Mouse (Mus musculus) ES-Bruce4 (cell line): ENCODE measurements around the gene 2010300C02Rik.

Source experiments
- CTCF ChIP-seq: IDR thresholded peaks from one replicate; pipeline ENCODE4 v1.8.1; 2011; ENCODE audit warnings: low read depth, low read length
- EP300 ChIP-seq: IDR thresholded peaks from 2 replicates; pipeline ENCODE4 v1.6.1; 2011; ENCODE audit warnings: low read depth, low read length; ENCODE audit not compliant: insufficient read depth
- POLR2A ChIP-seq: IDR thresholded peaks from one replicate; pipeline ENCODE4 v1.8.1; 2011; ENCODE audit warnings: low read length; ENCODE audit not compliant: insufficient read depth

GRCm38 (mm10) chr1:37738895-37739294 is 19.0 kb upstream of the 2010300C02Rik start:
- TF ChIP-seq EP300: no peak
- no peak for TF ChIP-seq CTCF
- no peak for TF ChIP-seq POLR2A
